Mouse (Mus musculus) forebrain, embryonic 13.5 days (tissue): ENCODE results near the gene Ppp2r3c. TPM values are rescaled to one million over a fixed set of nuclear protein-coding genes. Genes with fewer than 3 reads are reported as not detected.
A peak's percentile ranks its signal among the peaks of the same experiment; 100 is the strongest.
"Not testable (repeated sequence)": the region's sequence is repeated elsewhere in the genome, so short reads cannot be mapped to it uniquely, and the experiment has no call there.

Experiments used
- ATAC-seq: fragments of 200-750 bp; cut with Nextera tagmentation; 2 replicates; pipeline ENCODE4 v1.8.0; 2017
- H3K27ac ChIP-seq: fragments of 300-500 bp; sonication (generic); 2 replicates; pipeline ENCODE4 v1.5.1; 2015; ENCODE audit warnings: inconsistent platforms, mild to moderate bottlenecking, moderate library complexity
- H3K27me3 ChIP-seq: fragments of 300-500 bp; sonication (generic); 2 replicates; pipeline ENCODE4 v1.6.1; 2015; ENCODE audit warnings: mild to moderate bottlenecking, inconsistent platforms
- H3K36me3 ChIP-seq: fragments of 300-500 bp; sonication (generic); 2 replicates; pipeline ENCODE4 v1.6.1; 2015; ENCODE audit warnings: mild to moderate bottlenecking, inconsistent platforms; ENCODE audit not compliant: poor library complexity, severe bottlenecking
- H3K4me1 ChIP-seq: fragments of 300-500 bp; sonication (generic); 2 replicates; pipeline ENCODE4 v1.6.1; 2015; ENCODE audit warnings: inconsistent platforms
- H3K4me2 ChIP-seq: fragments of 300-500 bp; sonication (generic); 2 replicates; pipeline ENCODE4 v1.6.1; 2015; ENCODE audit warnings: inconsistent platforms, mild to moderate bottlenecking, moderate library complexity
- H3K4me3 ChIP-seq: fragments of 300-500 bp; sonication (generic); 2 replicates; pipeline ENCODE4 v1.5.1; 2015; ENCODE audit warnings: mild to moderate bottlenecking, inconsistent platforms
- H3K9ac ChIP-seq: fragments of 300-500 bp; sonication (generic); 2 replicates; pipeline ENCODE4 v1.6.1; 2015; ENCODE audit warnings: mild to moderate bottlenecking, inconsistent platforms
- H3K9me3 ChIP-seq: fragments of 300-500 bp; sonication (generic); replicated peaks from 2 replicates; pipeline ENCODE4 v1.6.1; 2016; ENCODE audit warnings: inconsistent platforms
- WGBS: fragments of 180-500 bp; shearing (Covaris S2); methylation state at CpG from one replicate; pipeline ENCODE4 v1.1.7; 2015; 5-methylcytosine and 5-hydroxymethylcytosine counted together
- polyA plus RNA-seq: library from polyadenylated mRNA; unstranded; fragments of >200 nt; fragmentation: Nextera tagmentation; extraction: Ambion mirVana; gene quantifications from 2 replicates; pipeline ENCODE4 v1.2.1, GENCODE M21; 2015

The Ppp2r3c gene
- 27.1 and 28.1 TPM in 2 replicates for polyA plus RNA-seq

DNA sequence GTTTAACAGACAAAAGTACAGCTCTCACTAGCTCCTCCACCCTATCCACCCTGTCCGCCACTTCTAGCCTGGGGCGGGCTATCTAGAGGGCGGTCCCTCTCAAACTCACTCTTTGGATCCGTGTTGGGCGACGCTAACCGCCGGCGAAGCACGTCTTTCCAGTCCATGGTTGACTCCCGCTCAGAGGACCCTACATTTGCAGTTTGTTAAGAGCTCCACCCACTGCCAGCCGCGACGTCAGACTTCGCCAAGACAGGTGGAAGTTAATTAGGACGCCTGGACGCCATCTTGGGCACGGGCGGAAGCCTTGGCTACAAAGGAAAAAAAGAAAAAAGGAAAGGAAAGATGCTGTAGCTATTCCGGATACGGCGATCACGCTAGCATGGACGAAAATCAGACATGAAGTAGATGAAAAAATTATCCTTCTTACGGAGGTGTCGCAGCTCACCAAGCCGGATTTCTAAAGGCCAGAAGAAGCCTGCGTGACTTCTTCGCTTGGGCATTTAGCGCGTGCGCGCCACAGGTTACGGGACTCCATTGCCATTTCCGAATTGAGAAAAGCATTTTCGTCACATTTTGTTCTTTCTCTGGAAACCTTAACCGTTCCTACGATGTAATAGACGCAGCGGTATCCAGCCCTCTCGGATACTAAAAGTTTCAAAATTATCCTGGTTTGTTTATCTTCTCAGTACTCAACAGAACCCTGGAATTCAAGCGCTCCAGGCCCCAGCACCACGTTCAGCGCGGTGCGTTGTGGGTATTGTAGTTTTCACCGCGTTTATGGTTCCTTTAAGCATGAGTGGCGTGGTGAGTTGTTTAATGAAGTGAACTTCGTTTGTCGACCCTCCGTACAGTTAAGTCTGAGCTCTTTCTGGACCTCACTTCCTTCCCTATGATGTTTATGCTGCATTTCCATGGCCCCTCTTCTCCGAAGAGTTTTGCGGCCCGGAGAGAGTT is at the start of gene Ppp2r3c:
Ppp2r3c (minus strand) TSS at position 514 of the 957 bp plus-strand sequence.
- peak; percentile 96 for ATAC-seq
- under 1% methylated on average over 55 of the region's 55 CpGs for WGBS
- Histone ChIP-seq H3K27ac (peak within 1 kb of the TSS; percentile 88), H3K27me3 (no peaks in the 10 kb centered on the region), H3K4me1 (peaks cover 34% of the 10 kb centered on the region), H3K9ac (peak within 1 kb of the TSS; percentile 80), H3K4me2 (peak within 1 kb of the TSS; percentile 70), H3K9me3 (no peaks in the 10 kb centered on the region), H3K36me3 (peaks cover 22% of the 10 kb centered on the region), H3K4me3 (peak within 1 kb of the TSS; percentile 71)

DNA sequence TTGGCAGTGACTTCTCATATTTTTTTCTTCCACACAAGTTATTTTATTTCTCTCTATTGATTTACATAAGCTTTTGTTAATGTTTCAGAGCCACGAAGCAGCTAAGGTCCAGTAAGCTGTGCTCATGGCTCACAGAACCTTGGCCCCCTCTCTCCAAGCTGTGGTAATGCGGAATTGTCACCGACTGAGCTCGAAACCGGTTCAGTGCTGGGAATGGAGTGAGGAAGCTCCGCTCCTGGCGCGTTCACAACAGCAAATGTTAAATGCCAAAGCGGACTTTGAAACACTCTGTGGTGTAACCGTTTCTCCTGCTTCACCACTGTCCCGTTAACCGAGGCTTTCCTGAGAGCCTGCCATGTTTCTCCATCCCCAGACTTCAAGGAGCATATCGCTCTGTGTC is 41.8 kb upstream of the Ppp2r3c start:
- Histone ChIP-seq H3K4me2 (no peak overlapping the region), H3K27ac (no peak overlapping the region), H3K4me1 (no peaks in the 10 kb centered on the region)

DNA sequence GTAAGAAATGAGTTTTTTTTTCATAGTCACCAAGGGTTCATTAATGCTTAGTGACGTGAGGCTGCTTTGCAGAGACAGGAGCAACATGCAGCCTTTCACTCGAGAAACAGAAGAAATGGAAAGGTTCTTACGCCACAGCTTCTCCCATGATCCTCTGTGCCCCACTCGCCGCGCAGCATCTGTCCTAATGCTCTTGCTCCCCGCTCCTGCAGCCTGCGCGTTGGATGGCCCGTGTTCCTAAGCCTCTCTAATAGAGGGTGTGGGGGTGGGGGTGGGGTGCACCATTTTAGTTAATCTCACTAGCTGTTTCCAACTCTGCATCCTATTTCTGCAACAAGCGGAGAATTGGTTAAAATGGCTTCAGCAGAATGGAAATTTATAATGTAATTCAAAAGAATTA is 41.2 kb upstream of the Ppp2r3c start:
- H3K4me3 ChIP-seq: no peak overlapping the region
- WGBS: 78% methylated on average over 11 of the region's 11 CpGs
- H3K4me2 ChIP-seq: no peak overlapping the region
- no peak for ATAC-seq
- no peaks in the 10 kb centered on the region for H3K4me1 ChIP-seq
- no peaks in the 10 kb centered on the region for H3K36me3 ChIP-seq
- no peaks in the 10 kb centered on the region for H3K9me3 ChIP-seq
- no peak overlapping the region for H3K27ac ChIP-seq
- no peak overlapping the region for H3K9ac ChIP-seq
- no peaks in the 10 kb centered on the region for H3K27me3 ChIP-seq

More for the DNA sequence above, 41.8 kb upstream of the Ppp2r3c start:
- Histone ChIP-seq H3K27me3 (no peaks in the 10 kb centered on the region), H3K36me3 (no peaks in the 10 kb centered on the region), H3K4me3 (no peak overlapping the region), H3K9ac (no peak overlapping the region), H3K9me3 (no peaks in the 10 kb centered on the region)
- WGBS: 85% methylated on average over 13 of the region's 13 CpGs
- no peak for ATAC-seq

DNA sequence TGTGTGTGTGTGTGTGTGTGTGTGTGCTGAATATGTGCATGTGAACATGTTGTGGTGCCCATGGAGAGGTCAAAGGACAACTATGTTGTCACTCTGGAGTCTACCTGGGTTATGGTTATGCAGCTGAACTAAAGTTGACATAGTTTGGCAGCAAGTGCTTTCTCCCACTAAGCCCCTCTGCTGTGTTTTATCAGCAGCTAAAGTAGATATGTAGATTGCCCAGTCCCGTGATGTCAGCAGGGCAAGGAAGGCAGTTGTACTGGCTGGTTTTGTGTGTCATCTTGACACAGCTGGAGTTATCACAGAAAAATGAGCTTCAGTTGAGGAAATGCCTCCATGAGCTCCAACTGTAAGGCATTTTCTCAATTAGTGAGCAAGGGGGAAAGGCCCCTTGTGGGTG is 40.2 kb upstream of the Ppp2r3c start:
- not testable (repeated sequence) for H3K4me3 ChIP-seq, H3K4me1 ChIP-seq, ATAC-seq, H3K9me3 ChIP-seq, H3K9ac ChIP-seq, H3K27me3 ChIP-seq, H3K36me3 ChIP-seq, H3K27ac ChIP-seq, H3K4me2 ChIP-seq
- WGBS: 82% methylated on average over 1 of the region's 1 CpGs

DNA sequence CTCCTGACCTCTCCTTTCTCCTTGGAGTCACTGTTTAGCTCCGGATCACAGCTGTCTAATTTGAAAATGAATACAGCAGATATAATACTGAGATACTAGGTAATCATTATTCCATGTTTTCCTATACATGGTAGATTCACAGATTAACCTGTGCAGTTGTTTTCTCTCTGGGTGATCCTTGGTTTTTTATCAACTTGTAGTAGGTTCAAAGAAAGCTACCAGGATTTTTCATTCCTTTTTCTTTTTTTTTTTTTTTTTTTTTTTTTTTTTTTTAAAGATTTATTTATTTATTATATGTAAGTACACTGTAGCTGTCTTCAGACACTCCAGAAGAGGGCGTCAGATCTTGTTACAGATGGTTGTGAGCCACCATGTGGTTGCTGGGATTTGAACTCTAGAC is 35.7 kb upstream of the Ppp2r3c start:
- H3K36me3 ChIP-seq, H3K4me1 ChIP-seq, H3K4me2 ChIP-seq, H3K27me3 ChIP-seq, ATAC-seq, H3K9ac ChIP-seq, H3K9me3 ChIP-seq, H3K4me3 ChIP-seq, H3K27ac ChIP-seq: not testable (repeated sequence)
- 94% methylated on average over 1 of the region's 2 CpGs for WGBS

DNA sequence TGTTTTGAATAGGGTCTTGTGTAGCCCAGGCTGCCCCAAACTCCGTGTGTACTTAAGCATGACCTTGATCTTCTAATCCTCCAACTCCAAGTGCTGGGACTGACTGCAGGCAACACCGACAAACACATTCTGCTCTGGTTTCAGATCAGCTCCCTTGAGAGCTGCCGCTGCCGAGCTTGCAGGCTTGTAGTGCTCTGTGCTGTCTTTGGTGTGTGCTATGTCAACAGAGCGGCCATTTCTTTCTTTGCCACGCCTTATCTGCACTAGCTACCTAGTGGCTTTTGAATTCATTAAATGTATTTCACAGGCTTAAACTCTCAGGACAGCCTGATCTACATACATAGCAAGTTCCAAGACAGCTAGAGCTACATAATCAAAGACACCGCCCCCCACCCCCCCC is 30.9 kb upstream of the Ppp2r3c start:
- H3K9ac ChIP-seq: no peak overlapping the region
- H3K36me3 ChIP-seq: peaks cover 6% of the 10 kb centered on the region; the same call in 1 of the 2 replicates
- H3K9me3 ChIP-seq: no peaks in the 10 kb centered on the region
- no peak overlapping the region for H3K4me3 ChIP-seq
- ATAC-seq: no peak
- no peaks in the 10 kb centered on the region for H3K27me3 ChIP-seq
- 93% methylated on average over 7 of the region's 7 CpGs for WGBS
- H3K27ac ChIP-seq: no peak overlapping the region
- H3K4me1 ChIP-seq: no peaks in the 10 kb centered on the region
- H3K4me2 ChIP-seq: no peak overlapping the region

DNA sequence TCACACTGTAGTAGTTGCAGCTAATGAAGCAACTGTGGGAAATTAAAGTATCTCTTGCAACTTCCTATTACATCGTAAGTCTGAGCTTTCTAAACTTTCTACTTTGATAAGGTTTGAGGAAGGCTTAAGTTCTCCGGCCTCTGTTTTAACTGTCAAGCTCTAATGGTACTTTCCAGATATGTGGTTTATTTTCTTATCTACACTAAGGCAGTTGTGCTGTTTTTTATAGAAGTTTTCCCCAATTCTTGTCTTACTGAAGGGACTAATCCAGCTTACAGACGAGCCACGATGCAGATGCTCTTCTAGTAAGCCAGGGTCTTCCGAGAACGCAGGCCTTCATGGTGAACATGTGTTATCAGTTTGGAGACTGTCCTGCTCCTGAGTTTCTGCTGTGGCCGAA is 26.6 kb upstream of the Ppp2r3c start:
- H3K27me3 ChIP-seq: no peaks in the 10 kb centered on the region
- no peaks in the 10 kb centered on the region for H3K9me3 ChIP-seq
- H3K4me1 ChIP-seq: no peaks in the 10 kb centered on the region
- H3K9ac ChIP-seq: no peak overlapping the region
- WGBS: 94% methylated on average over 7 of the region's 7 CpGs
- peaks cover 10% of the 10 kb centered on the region; the same call in 1 of the 2 replicates for H3K36me3 ChIP-seq
- no peak overlapping the region for H3K27ac ChIP-seq
- H3K4me3 ChIP-seq: no peak overlapping the region
- no peak overlapping the region for H3K4me2 ChIP-seq
- no peak for ATAC-seq

DNA sequence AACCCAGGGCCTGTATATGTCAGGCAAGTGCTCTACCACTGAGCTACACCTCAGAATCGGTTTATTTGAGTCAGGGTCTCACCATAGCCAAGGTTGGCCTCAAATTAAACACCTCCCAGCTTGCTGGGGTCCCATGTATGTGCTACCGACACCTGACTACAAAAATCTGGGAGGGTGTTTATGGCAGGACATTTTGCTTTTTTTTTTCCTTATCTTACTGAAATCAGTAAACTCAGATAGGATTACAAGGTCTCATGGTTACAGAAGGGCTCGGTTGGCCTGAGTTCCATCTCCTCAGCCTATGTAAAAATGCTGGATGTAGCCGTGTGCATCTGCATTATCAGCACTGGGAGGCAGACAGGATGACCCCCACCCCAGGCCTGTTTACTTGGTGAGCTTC is 26.0 kb upstream of the Ppp2r3c start:
- ATAC-seq: no peak
- 92% methylated on average over 4 of the region's 4 CpGs for WGBS
- no peaks in the 10 kb centered on the region for H3K4me1 ChIP-seq
- H3K27me3 ChIP-seq: no peaks in the 10 kb centered on the region
- H3K9ac ChIP-seq: no peak overlapping the region
- H3K4me2 ChIP-seq: no peak overlapping the region
- no peak overlapping the region for H3K4me3 ChIP-seq
- no peaks in the 10 kb centered on the region for H3K9me3 ChIP-seq
- H3K27ac ChIP-seq: no peak overlapping the region
- peaks cover 10% of the 10 kb centered on the region; the same call in 1 of the 2 replicates for H3K36me3 ChIP-seq

DNA sequence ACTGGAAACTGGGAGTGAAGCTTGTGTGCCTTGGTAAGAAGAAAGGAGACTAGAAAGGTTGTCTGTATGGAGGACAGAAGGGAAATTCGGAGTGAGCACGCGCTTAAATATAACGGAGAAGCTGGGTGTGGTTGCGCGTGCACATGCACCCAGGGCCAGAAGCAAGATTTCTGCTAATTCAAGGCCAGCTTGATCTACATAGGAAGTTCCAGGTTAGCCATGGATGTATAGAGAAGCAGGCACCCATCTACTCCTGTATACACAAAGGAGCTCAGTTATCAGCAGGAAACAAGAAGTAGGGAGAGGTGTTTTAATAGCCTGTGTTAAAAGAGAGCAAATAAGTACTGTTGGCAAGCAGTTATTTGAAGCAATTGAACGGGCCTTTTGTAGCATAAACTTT is 22.9 kb upstream of the Ppp2r3c start:
- H3K4me3 ChIP-seq: no peak overlapping the region
- H3K27me3 ChIP-seq: no peaks in the 10 kb centered on the region
- no peaks in the 10 kb centered on the region for H3K9me3 ChIP-seq
- no peaks in the 10 kb centered on the region for H3K4me1 ChIP-seq
- 94% methylated on average over 7 of the region's 7 CpGs for WGBS
- ATAC-seq: no peak
- peaks cover 10% of the 10 kb centered on the region; the same call in 1 of the 2 replicates for H3K36me3 ChIP-seq
- H3K9ac ChIP-seq: no peak overlapping the region
- no peak overlapping the region for H3K4me2 ChIP-seq
- H3K27ac ChIP-seq: no peak overlapping the region

DNA sequence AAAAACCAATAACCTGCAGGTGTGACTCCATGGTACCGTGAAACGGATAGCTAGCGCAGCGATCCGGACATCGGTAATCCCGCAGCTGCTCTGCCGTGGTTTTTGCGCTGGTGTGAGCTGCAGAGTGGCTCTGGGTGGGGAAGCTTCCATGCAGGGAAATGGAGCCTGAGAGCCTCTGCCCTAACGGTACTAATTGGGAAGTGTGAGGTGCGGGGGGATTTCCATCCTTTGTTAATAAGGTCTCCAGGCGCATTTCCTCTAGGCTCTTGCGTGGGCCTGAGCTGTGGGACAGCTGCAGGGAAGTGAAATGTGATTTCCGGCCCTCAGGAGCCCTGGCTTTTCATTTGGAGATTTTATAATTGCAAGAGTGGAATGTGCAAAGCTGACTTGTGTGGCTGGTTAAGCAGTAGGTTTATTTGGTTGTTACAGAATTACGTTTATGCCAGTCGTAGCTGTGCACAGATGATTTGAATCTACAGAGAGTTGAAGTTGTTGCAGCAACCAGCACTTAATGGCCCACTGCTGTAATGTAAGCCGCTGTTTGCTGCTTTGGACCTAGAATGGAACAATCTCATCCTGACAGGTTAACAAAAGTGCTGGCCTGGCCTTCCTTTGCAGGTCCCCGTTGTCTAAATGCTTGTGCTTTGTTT is 19.0 kb upstream of the Ppp2r3c start:
- no peaks in the 10 kb centered on the region; the same call in 1 of the 2 replicates for H3K36me3 ChIP-seq
- no peak overlapping the region for H3K4me2 ChIP-seq
- H3K27me3 ChIP-seq: no peaks in the 10 kb centered on the region
- H3K9me3 ChIP-seq: no peaks in the 10 kb centered on the region
- WGBS: 76% methylated on average over 18 of the region's 18 CpGs
- peak overlapping the region; percentile 8; the same call in 1 of the 2 replicates for H3K27ac ChIP-seq
- no peak for ATAC-seq
- H3K9ac ChIP-seq: no peak overlapping the region
- no peak overlapping the region for H3K4me3 ChIP-seq
- H3K4me1 ChIP-seq: no peaks in the 10 kb centered on the region

DNA sequence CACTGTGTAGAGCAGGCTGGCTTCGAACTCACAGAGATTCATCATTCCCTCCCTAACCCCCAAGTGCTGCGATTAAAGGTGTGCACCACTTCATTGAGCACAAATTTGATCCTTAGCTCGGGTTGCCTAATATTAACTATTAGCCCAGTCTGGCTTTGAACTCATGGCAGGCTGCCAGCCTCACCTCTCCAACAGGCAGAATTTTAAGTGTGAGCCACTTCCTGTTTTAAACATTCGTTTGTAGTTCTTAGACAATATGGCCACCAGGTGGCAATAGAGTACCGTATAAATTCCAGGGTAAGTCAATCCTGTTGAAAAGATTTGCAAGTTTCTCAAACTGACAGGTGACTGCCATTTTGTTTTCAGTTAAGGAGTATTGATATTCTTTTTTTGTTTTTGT is 12.4 kb upstream of the Ppp2r3c start:
- 45% methylated on average over 5 of the region's 5 CpGs for WGBS

DNA sequence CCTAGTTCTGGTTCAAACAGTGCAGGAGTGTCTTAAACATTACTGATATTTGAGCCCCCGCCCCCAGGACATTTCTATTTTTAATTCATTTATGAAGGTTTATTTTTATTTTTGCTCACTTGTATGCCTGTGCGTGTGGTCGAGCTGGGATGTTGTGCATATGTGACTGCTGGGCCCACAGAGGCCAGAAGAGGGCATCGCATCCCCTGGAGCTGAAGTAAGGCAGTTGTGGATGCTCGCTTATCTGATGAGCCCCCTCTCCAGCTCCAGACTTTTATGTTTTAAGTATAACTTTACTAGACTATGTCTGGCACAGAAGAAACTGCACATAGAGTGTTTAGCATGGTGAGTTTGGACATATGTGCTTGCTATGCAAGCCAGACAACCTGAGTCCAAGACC is 11.1 kb upstream of the Ppp2r3c start:
- 92% methylated on average over 5 of the region's 5 CpGs for WGBS
- H3K4me2 ChIP-seq: no peak overlapping the region
- no peaks in the 10 kb centered on the region for H3K4me1 ChIP-seq
- H3K27me3 ChIP-seq: no peaks in the 10 kb centered on the region
- H3K9ac ChIP-seq: no peak overlapping the region
- no peak for ATAC-seq
- no peak overlapping the region for H3K27ac ChIP-seq
- no peaks in the 10 kb centered on the region for H3K9me3 ChIP-seq
- peaks cover 14% of the 10 kb centered on the region for H3K36me3 ChIP-seq
- no peak overlapping the region for H3K4me3 ChIP-seq

More for the DNA sequence above, 12.4 kb upstream of the Ppp2r3c start:
- Histone ChIP-seq H3K4me1 (no peaks in the 10 kb centered on the region), H3K27ac (no peak overlapping the region), H3K9me3 (no peaks in the 10 kb centered on the region), H3K36me3 (peaks cover 8% of the 10 kb centered on the region), H3K9ac (no peak overlapping the region), H3K27me3 (no peaks in the 10 kb centered on the region), H3K4me2 (no peak overlapping the region), H3K4me3 (no peak overlapping the region)
- ATAC-seq: peak; percentile 57
